Mouse (Mus musculus) E14TG2a.4 (cell line): ENCODE measurements at regions not wholly inside any gene's neighbourhood (a gene's known extent, or its start where the extent isn't known, plus 50 kb on each side); places are given as distances from the start of the nearest gene placed in this dataset.

Source experiments
- H3K27me3 ChIP-seq: 2 replicates; pipeline ENCODE4 v1.6.1; 2014; ENCODE audit warnings: low read length, control low read depth; ENCODE audit not compliant: insufficient read depth
- H3K36me3 ChIP-seq: 2 replicates; pipeline ENCODE4 v1.6.1; 2014; ENCODE audit warnings: low read length, control low read depth; ENCODE audit not compliant: insufficient read depth
- H3K4me1 ChIP-seq: replicated peaks from 2 replicates; pipeline ENCODE4 v1.6.1; 2014; ENCODE audit warnings: low read depth, low read length, control low read depth
- H3K4me3 ChIP-seq: replicated peaks from 2 replicates; pipeline ENCODE4 v1.5.1; 2014; ENCODE audit warnings: mild to moderate bottlenecking, low read length
- H3K9me3 ChIP-seq: 2 replicates; pipeline ENCODE4 v1.6.1; 2014; ENCODE audit warnings: low read length, control low read depth
- CTCF ChIP-seq: conservative IDR thresholded peaks from 2 replicates; pipeline ENCODE4 v1.5.1; 2014; ENCODE audit warnings: low read length
- NANOG ChIP-seq: IDR thresholded peaks from 2 replicates; pipeline ENCODE4 v1.6.1; 2014; ENCODE audit warnings: borderline replicate concordance, low read length, mixed read lengths
- POU5F1 ChIP-seq: IDR thresholded peaks from 2 replicates; pipeline ENCODE4 v1.6.1; 2014; ENCODE audit warnings: low read length, borderline replicate concordance

- H3K36me3 ChIP-seq: no peaks in the 10 kb centered on the region
- no peaks in the 10 kb centered on the region for H3K4me1 ChIP-seq
- TF ChIP-seq POU5F1 (no peak), CTCF (peak; percentile 60)
- no peaks in the 10 kb centered on the region for H3K27me3 ChIP-seq
- H3K4me3 ChIP-seq: no peak overlapping the region
- no peaks in the 10 kb centered on the region for H3K9me3 ChIP-seq
These were observed 116.8 kb upstream of the Tmpo start for GRCm38 (mm10) chr10:91297792-91298460.

GRCm38 (mm10) chr10:91295345-91295744, 114.2 kb upstream of the Tmpo start:
- TF ChIP-seq POU5F1 (no peak), CTCF (peak; percentile 41)
- Histone ChIP-seq H3K4me1 (no peaks in the 10 kb centered on the region), H3K36me3 (no peaks in the 10 kb centered on the region), H3K27me3 (no peaks in the 10 kb centered on the region), H3K9me3 (no peaks in the 10 kb centered on the region), H3K4me3 (no peak overlapping the region)

GRCm38 (mm10) chr10:91293226-91293625, 112.1 kb upstream of the Tmpo start:
- peak; percentile 71 for TF ChIP-seq CTCF
- no peak for TF ChIP-seq NANOG
- TF ChIP-seq POU5F1: no peak
- Histone ChIP-seq H3K36me3 (no peaks in the 10 kb centered on the region), H3K4me3 (no peak overlapping the region), H3K27me3 (no peaks in the 10 kb centered on the region), H3K4me1 (no peaks in the 10 kb centered on the region), H3K9me3 (no peaks in the 10 kb centered on the region)

- Histone ChIP-seq H3K4me3 (no peak overlapping the region), H3K4me1 (peaks cover 17% of the 10 kb centered on the region), H3K9me3 (peaks cover 5% of the 10 kb centered on the region; the same call in 1 of the 2 replicates), H3K27me3 (peaks cover 2% of the 10 kb centered on the region; the same call in 1 of the 2 replicates), H3K36me3 (no peaks in the 10 kb centered on the region)
- TF ChIP-seq POU5F1 (no peak), CTCF (peak; percentile 36), NANOG (no peak)
These were observed 103.1 kb upstream of the Tmpo start for GRCm38 (mm10) chr10:91284259-91284658.

- TF ChIP-seq POU5F1 (no peak), NANOG (no peak), CTCF (peak; percentile 92)
- Histone ChIP-seq H3K27me3 (peaks cover 10% of the 10 kb centered on the region), H3K4me3 (0 out of 2 replicates have a peak overlapping the region, but pooled peaks have one; percentile 27), H3K9me3 (peaks cover 10% of the 10 kb centered on the region), H3K4me1 (peaks cover 14% of the 10 kb centered on the region), H3K36me3 (no peaks in the 10 kb centered on the region)
These were observed 90.0 kb upstream of the Tmpo start for GRCm38 (mm10) chr10:91270955-91271741.

- Histone ChIP-seq H3K4me3 (peak overlapping the region; percentile 13; the same call in 1 of the 2 replicates), H3K4me1 (peaks cover 14% of the 10 kb centered on the region), H3K27me3 (peaks cover 10% of the 10 kb centered on the region), H3K36me3 (no peaks in the 10 kb centered on the region), H3K9me3 (peaks cover 10% of the 10 kb centered on the region)
- TF ChIP-seq CTCF (peak; percentile 54), POU5F1 (no peak)
These were observed 89.3 kb upstream of the Tmpo start for GRCm38 (mm10) chr10:91270268-91270954.

GRCm38 (mm10) chr10:91267886-91268285, 86.8 kb upstream of the Tmpo start:
- Histone ChIP-seq H3K4me3 (no peak overlapping the region), H3K27me3 (peaks cover 10% of the 10 kb centered on the region), H3K4me1 (peaks cover 14% of the 10 kb centered on the region), H3K36me3 (no peaks in the 10 kb centered on the region), H3K9me3 (peaks cover 10% of the 10 kb centered on the region)
- TF ChIP-seq CTCF: no peak
- TF ChIP-seq NANOG: no peak
- TF ChIP-seq POU5F1: no peak

- Histone ChIP-seq H3K4me1 (no peaks in the 10 kb centered on the region), H3K27me3 (no peaks in the 10 kb centered on the region), H3K4me3 (no peak overlapping the region), H3K36me3 (no peaks in the 10 kb centered on the region), H3K9me3 (peaks cover 10% of the 10 kb centered on the region)
- TF ChIP-seq CTCF: no peak
- TF ChIP-seq POU5F1: no peak
- TF ChIP-seq NANOG: no peak
These were observed 79.3 kb upstream of the Tmpo start for GRCm38 (mm10) chr10:91260416-91260815.
